Mouse (Mus musculus) cerebellum, postnatal 10 days (tissue): ENCODE measurements around the gene Mark1.

Experiments
- DNase-seq, 2 experiments: peaks; one replicate each; pipeline ENCODE4 v3.0.0; 2021; ENCODE audit warnings: mixed read lengths in 2 of 2

The Mark1 gene

GRCm38 (mm10) chr1:184961853-184962252 is 37.5 kb downstream of the Mark1 start:
- DNase-seq: no peak

GRCm38 (mm10) chr1:184958818-184959217 is 40.6 kb downstream of the Mark1 start:
- DNase-seq: no peak

- DNase-seq: no peak
Measured at GRCm38 (mm10) chr1:184958388-184958787, 41.0 kb downstream of the Mark1 start.

- DNase-seq: no peak
Measured at GRCm38 (mm10) chr1:184951758-184952157, 47.6 kb downstream of the Mark1 start.

- no peak for DNase-seq
Measured at GRCm38 (mm10) chr1:184951057-184951456, 48.3 kb downstream of the Mark1 start.

- DNase-seq: peak; percentile 51 to 52
Measured at GRCm38 (mm10) chr1:184938106-184938505, 61.3 kb downstream of the Mark1 start.

- no peak for DNase-seq
Measured at GRCm38 (mm10) chr1:184935980-184936379, 63.4 kb downstream of the Mark1 start.

GRCm38 (mm10) chr1:184935490-184935889 is 63.9 kb downstream of the Mark1 start:
- DNase-seq: no peak

- DNase-seq: no peak
Measured at GRCm38 (mm10) chr1:184931097-184931496, 68.3 kb downstream of the Mark1 start.

- no peak for DNase-seq
Measured at GRCm38 (mm10) chr1:184928382-184928781, 71.0 kb downstream of the Mark1 start.

GRCm38 (mm10) chr1:184927911-184928310 is 71.5 kb downstream of the Mark1 start:
- DNase-seq: no peak

GRCm38 (mm10) chr1:184922824-184923223 is 76.5 kb downstream of the Mark1 start:
- no peak for DNase-seq

GRCm38 (mm10) chr1:184920057-184920456 is 79.3 kb downstream of the Mark1 start:
- no peak for DNase-seq

GRCm38 (mm10) chr1:184918227-184918888 is 81.0 kb downstream of the Mark1 start:
- DNase-seq: peak in 1 of 2 experiments; percentile 29

- DNase-seq: no peak
Measured at GRCm38 (mm10) chr1:184912336-184912735, 87.0 kb downstream of the Mark1 start.

GRCm38 (mm10) chr1:184911861-184912260 is 87.5 kb downstream of the Mark1 start:
- DNase-seq: peak; percentile 34 to 61

GRCm38 (mm10) chr1:184908558-184908957 is 90.8 kb downstream of the Mark1 start:
- DNase-seq: no peak

- DNase-seq: no peak
Measured at GRCm38 (mm10) chr1:184905904-184906745, 93.2 kb downstream of the Mark1 start.

GRCm38 (mm10) chr1:184905371-184905770 is 94.0 kb downstream of the Mark1 start:
- peak; percentile 90 to 94 for DNase-seq

GRCm38 (mm10) chr1:184903697-184904096 is 95.7 kb downstream of the Mark1 start:
- DNase-seq: no peak

- no peak for DNase-seq
Measured at GRCm38 (mm10) chr1:184902886-184903285, 96.5 kb downstream of the Mark1 start.

- no peak for DNase-seq
Measured at GRCm38 (mm10) chr1:184897350-184897749, 102.0 kb downstream of the Mark1 start.

- no peak for DNase-seq
Measured at GRCm38 (mm10) chr1:184891998-184892397, 107.4 kb downstream of the Mark1 start.

GRCm38 (mm10) chr1:184889454-184889853 is 109.9 kb downstream of the Mark1 start:
- no peak for DNase-seq
